Mouse (Mus musculus) limb, embryonic 14.5 days (tissue): ENCODE measurements around the gene Dynll1. TPM values are rescaled to one million over a fixed set of nuclear protein-coding genes. Genes with fewer than 3 reads are reported as not detected.

Source experiments
- ATAC-seq: fragments of 200-750 bp; cut with Nextera tagmentation; 2 replicates; pipeline ENCODE4 v1.8.0; 2017; ENCODE audit warnings: low read depth, moderate number of reproducible peaks, moderate TSS enrichment; ENCODE audit not compliant: low FRiP score
- DNase-seq: peaks from one replicate; pipeline ENCODE4 v3.0.0-alpha.2; 2015; ENCODE audit warnings: low spot score
- H3K27ac ChIP-seq: fragments of 300-500 bp; sonication (generic); replicated peaks from 2 replicates; pipeline ENCODE4 v1.5.1; 2014; ENCODE audit warnings: low read depth, mild to moderate bottlenecking, low read length, moderate library complexity, mixed read lengths
- H3K27me3 ChIP-seq: fragments of 300-500 bp; sonication (generic); 2 replicates; pipeline ENCODE4 v1.6.1; 2014; ENCODE audit warnings: low read length, mixed read lengths; ENCODE audit not compliant: control insufficient read depth, insufficient read depth
- H3K36me3 ChIP-seq: fragments of 300-500 bp; sonication (generic); 2 replicates; pipeline ENCODE4 v1.6.1; 2014; ENCODE audit warnings: mild to moderate bottlenecking, low read length, moderate library complexity, mixed read lengths; ENCODE audit not compliant: control insufficient read depth, insufficient read depth
- H3K4me1 ChIP-seq: fragments of 300-500 bp; sonication (generic); 2 replicates; pipeline ENCODE4 v1.6.1; 2014; ENCODE audit warnings: antibody characterized with exemption, low read length, mixed read lengths; ENCODE audit not compliant: control insufficient read depth, insufficient read depth
- H3K4me2 ChIP-seq: fragments of 300-500 bp; sonication (generic); replicated peaks from 2 replicates; pipeline ENCODE4 v1.6.1; 2014; ENCODE audit warnings: low read depth, mild to moderate bottlenecking, low read length, moderate library complexity; ENCODE audit not compliant: severe bottlenecking
- H3K4me3 ChIP-seq: fragments of 300-500 bp; sonication (generic); replicated peaks from 2 replicates; pipeline ENCODE4 v1.5.1; 2014; ENCODE audit warnings: low read length
- H3K9ac ChIP-seq: fragments of 300-500 bp; sonication (generic); 2 replicates; pipeline ENCODE4 v1.6.1; 2014; ENCODE audit warnings: mild to moderate bottlenecking, low read depth, low read length, moderate library complexity; ENCODE audit not compliant: severe bottlenecking
- H3K9me3 ChIP-seq: fragments of 300-500 bp; sonication (generic); 2 replicates; pipeline ENCODE4 v1.6.1; 2016; ENCODE audit warnings: low read length; ENCODE audit not compliant: control insufficient read depth
- POLR2A ChIP-seq: fragments of 200-500 bp; IDR thresholded peaks from 2 replicates; pipeline ENCODE4 v1.8.0; 2012; ENCODE audit warnings: inconsistent platforms, mild to moderate bottlenecking, moderate library complexity, borderline replicate concordance; ENCODE audit not compliant: insufficient read depth, insufficient read length; ENCODE audit errors: extremely low read depth
- WGBS: fragments of 180-500 bp; shearing (Covaris S2); extraction: QIAGEN DNeasy Blood & Tissue Kit; methylation state at CpG from one replicate; pipeline ENCODE4 v1.1.7; 2014; 5-methylcytosine and 5-hydroxymethylcytosine counted together
- polyA plus RNA-seq, 2 experiments: library from polyadenylated mRNA; depleted of rRNA in 1 of 2; stranded (reverse) in 1 of 2; unstranded in 1 of 2; fragments of >200 nt; fragmentation: Nextera tagmentation in 1 of 2; extraction: Ambion mirVana in 1 of 2; gene quantifications; 2 replicates each; pipeline versions ENCODE4 v1.2.1 to v1.2.3; 2012 to 2014

Gene Dynll1
- polyA plus RNA-seq, 2 experiments, result 1,052 to 1,814 TPM

DNA sequence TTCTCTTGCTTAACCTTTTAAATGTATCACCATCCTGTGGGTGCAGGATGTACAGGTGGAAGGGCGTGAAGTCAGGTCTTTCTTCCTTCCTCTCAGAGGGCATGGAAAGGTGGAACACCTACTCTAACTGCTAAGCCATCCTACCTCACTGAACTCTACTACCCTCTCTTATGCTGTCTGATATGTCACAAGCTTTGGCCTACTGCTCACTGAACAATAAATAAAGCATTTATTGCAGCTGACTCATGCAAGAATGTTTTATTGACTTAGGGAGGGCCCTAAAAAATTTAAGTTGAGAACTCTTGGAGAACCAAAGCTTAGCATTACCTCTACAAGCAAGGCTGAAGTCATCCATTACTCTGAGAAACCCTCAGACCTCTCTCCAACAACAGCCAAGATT is 30.8 kb downstream of the Dynll1 start:
- ATAC-seq, result no peak
- H3K4me3 ChIP-seq, result 0 out of 2 replicates have a peak overlapping the region, but pooled peaks have one; percentile 99

DNA sequence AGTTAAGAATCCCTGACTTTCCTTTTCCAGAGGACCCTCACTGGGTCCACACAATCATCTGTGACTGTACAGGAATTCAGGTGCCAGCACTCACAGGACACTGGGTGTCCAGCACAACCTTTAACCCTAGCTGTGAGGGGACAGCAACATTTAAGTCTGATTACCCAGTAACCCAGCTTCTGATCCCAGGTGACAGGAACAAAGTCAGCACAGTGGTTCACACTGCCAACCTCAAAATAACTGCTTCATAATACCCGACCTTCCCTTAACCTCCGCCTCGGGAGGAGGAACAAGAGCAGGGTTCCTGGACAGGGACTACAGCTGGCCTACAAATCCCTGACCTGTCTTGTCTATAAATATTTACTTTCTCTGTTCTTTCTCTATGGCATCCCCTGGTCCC is 32.5 kb downstream of the Dynll1 start:
- no peak for ATAC-seq
- H3K27ac ChIP-seq, result no peak overlapping the region
- H3K27me3 ChIP-seq, result no peaks in the 10 kb centered on the region
- no peaks in the 10 kb centered on the region for H3K9me3 ChIP-seq
- no peak overlapping the region for H3K4me2 ChIP-seq
- WGBS, result 76% methylated on average over 3 of the region's 3 CpGs
- no peak overlapping the region for H3K9ac ChIP-seq
- no peak for DNase-seq
- peaks cover 26% of the 10 kb centered on the region for H3K4me1 ChIP-seq
- peaks cover 40% of the 10 kb centered on the region for H3K36me3 ChIP-seq
- TF ChIP-seq POLR2A, result no peak
- H3K4me3 ChIP-seq, result no peak overlapping the region

More for the DNA sequence above, 30.8 kb downstream of the Dynll1 start:
- H3K27ac ChIP-seq, result no peak overlapping the region
- H3K36me3 ChIP-seq, result peaks cover 33% of the 10 kb centered on the region
- peaks cover 29% of the 10 kb centered on the region for H3K4me1 ChIP-seq
- no peak for TF ChIP-seq POLR2A
- H3K27me3 ChIP-seq, result no peaks in the 10 kb centered on the region
- peak overlapping the region; percentile 87 for H3K4me2 ChIP-seq
- no peak for DNase-seq
- H3K9ac ChIP-seq, result no peak overlapping the region
- 100% methylated on average over 1 of the region's 1 CpGs for WGBS
- H3K9me3 ChIP-seq, result no peaks in the 10 kb centered on the region

DNA sequence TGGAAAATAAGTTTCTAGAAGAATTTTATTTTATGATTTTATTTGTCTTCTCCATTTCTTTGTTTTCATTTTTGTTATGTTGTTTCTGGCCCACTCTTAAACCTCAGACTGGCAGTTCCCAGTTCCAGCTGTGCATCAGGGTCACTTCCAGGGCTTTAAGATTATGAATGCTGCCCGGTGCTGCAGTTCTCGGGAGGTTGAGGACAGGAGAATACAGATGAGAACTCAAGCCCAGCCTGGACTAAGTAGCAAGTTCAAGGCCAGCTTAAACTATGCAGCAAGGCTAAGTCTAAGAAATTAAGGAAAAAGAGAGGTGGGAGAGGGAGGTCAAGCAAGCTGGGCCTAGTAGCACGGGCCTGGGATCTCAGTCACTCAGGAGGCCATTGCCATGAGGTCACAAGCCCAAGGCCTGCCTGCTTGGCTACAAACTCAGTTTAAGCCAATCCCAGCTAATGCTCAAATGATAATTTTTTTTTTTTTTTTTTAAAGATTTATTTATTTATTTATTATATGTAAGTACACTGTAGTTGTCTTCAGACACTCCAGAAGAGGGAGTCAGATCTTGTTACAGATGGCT is 33.2 kb downstream of the Dynll1 start:
- ATAC-seq (no peak), DNase-seq (no peak)
- H3K9ac ChIP-seq, result no peak overlapping the region
- peaks cover 24% of the 10 kb centered on the region for H3K4me1 ChIP-seq
- H3K27me3 ChIP-seq, result no peaks in the 10 kb centered on the region
- H3K4me2 ChIP-seq, result no peak overlapping the region
- no peak overlapping the region for H3K4me3 ChIP-seq
- peaks cover 46% of the 10 kb centered on the region for H3K36me3 ChIP-seq
- no peaks in the 10 kb centered on the region for H3K9me3 ChIP-seq
- no peak for TF ChIP-seq POLR2A
- no peak overlapping the region for H3K27ac ChIP-seq
- WGBS, result 82% methylated on average over 3 of the region's 3 CpGs

DNA sequence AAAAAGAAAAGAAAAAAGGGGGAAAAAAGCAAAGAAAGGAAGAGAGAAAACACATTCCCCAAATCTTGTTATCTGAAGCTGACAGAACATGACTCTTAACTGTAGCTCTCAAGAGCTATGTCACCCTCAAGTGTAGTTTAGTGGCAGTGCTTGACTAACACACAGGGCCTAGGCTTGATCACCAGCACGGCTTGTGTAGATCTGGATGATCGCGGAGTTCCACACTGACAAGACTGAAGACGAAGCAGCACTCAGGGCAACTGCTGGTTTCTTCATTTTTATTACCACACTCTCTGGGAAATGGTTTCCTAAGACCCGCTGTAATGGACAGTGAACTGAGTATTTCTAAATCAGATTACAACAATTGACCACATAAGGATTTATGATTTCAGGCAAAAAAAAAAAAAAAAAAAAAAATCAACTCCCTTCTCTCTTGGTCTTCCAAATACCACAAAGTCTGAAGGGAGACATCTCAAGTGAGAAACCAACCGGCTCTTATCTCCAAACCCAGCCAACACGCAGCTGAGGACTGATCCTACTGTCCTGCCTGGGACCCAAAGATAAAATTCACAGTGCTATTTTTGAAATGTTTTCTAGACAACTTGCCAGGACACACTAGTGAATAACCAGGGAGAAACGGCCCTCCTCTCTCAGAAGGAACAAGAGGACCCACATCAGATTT is 33.9 kb downstream of the Dynll1 start:
- H3K36me3 ChIP-seq, result peaks cover 47% of the 10 kb centered on the region
- no peak overlapping the region for H3K4me3 ChIP-seq
- H3K4me2 ChIP-seq, result 0 out of 2 replicates have a peak overlapping the region, but pooled peaks have one; percentile 5
- no peaks in the 10 kb centered on the region for H3K9me3 ChIP-seq
- no peak for DNase-seq
- TF ChIP-seq POLR2A, result no peak
- ATAC-seq, result no peak
- no peaks in the 10 kb centered on the region for H3K27me3 ChIP-seq
- H3K4me1 ChIP-seq, result peaks cover 24% of the 10 kb centered on the region
- H3K9ac ChIP-seq, result no peak overlapping the region
- WGBS, result 88% methylated on average over 8 of the region's 8 CpGs
- H3K27ac ChIP-seq, result no peak overlapping the region

DNA sequence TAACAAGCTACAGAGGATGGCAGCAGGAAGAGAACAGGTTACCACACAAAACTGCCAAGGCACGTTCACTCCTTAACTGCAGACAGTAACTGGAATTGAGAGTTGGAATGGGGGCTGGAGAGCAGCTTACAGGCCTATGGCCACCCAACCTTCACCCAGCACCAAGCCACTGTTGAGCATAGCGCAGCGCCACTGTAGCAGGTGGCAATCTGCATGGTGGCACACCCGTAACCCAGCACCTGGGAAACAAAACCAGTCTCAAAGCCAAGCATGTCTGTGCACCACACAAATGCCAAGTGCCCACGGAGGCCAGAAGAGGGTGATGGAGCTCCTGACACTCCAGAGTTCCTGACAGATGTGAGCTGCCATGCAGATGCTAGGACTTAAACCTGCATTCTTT is 34.5 kb downstream of the Dynll1 start:
- whole genome bisulfite sequencing, result 90% methylated on average over 5 of the region's 5 CpGs
- no peak overlapping the region for H3K4me3 ChIP-seq
- H3K9me3 ChIP-seq, result no peaks in the 10 kb centered on the region
- peaks cover 47% of the 10 kb centered on the region for H3K36me3 ChIP-seq
- no peaks in the 10 kb centered on the region for H3K27me3 ChIP-seq
- DNase-seq, result no peak
- no peak for TF ChIP-seq POLR2A
- no peak overlapping the region for H3K9ac ChIP-seq
- H3K27ac ChIP-seq, result no peak overlapping the region
- peaks cover 23% of the 10 kb centered on the region for H3K4me1 ChIP-seq
- H3K4me2 ChIP-seq, result 0 out of 2 replicates have a peak overlapping the region, but pooled peaks have one; percentile 5
- no peak for ATAC-seq
